Mouse (Mus musculus): ENCODE measurements at regions not wholly inside any gene's neighbourhood (a gene's known extent, or its start where the extent isn't known, plus 50 kb on each side); places are given as distances from the start of the nearest gene placed in this dataset.

DNA sequence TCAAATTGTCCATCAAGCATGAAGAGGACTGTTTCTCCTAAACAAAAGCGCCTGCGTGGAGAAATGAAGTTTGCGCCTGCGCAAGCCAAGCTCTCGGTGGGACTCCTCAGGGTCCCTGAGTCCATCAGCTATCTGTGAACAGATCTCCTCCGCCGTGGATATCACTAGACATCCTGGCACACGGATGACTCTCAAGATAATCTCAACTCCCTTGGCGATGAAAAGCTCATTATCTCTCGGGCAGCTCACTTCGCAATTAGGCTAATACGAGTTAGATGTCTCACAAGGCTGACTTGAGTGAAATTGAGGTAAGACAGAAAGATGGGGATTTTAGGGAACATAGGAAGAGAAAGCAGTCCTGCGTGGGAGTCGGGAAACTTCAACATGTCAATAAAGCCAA is 202.1 kb upstream of the Jmjd1c start:
- no peak for DNase-seq

DNA sequence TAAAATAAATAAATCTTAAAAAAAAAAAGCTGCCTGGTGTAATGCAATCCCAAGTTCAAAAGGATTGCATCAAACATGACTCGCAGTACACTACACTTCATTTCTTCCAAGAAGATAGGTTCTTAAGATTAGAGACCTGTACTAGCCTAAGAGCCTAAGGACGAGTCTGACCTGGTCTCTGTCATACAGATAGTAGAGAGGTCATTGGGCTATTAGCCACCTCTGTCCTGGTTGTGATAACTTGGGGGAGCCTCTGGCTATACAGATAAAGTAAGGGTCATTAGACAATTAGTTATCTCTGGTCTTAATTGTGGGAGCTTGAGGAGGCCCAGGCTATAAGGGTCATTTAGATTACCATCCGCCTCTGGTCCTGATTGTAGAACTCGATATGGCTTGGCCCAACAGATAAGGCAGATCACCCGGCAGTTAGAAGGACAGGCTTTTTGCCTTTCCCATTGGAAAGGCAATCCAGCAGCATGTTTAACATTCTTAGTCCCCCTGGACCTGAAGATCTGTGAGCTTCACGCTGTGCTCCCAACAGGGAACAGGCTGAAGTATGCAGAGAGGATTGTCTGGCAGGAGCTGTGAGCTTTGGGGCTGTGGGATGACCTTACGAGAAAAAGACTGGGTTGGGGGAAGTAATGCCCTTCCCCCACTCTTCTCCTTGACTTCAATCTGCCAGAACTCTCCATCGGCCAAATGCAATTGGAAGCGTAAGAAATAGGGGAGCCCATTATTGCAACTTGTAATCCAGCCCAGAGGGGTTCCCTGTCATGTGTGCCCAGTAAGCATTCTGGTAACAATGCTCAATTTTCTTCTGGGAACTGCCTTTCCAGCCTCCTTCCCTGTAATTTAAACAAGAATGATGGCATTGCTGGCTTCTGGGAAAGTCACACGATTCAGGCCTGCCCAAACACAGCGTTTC is 199.0 kb upstream of the Jmjd1c start:
- Histone ChIP-seq H3K4me2 (ENCODE audit: low read length) (no peak overlapping the region), H3K4me3 (replicated peaks; ENCODE audit: low read depth, low read length) (no peak overlapping the region), H3K27ac (replicated peaks; ENCODE audit: low read depth, low read length) (no peak overlapping the region), H3K4me1 (ENCODE audit: control insufficient read depth, insufficient read depth, low read length) (peaks cover 20% of the 10 kb centered on the region), H3K9ac (replicated peaks; ENCODE audit: low read length) (no peak overlapping the region), H3K27me3 (ENCODE audit: control insufficient read depth, insufficient read depth, low read length) (no peaks in the 10 kb centered on the region), H3K36me3 (ENCODE audit: control insufficient read depth, insufficient read depth, low read length) (no peaks in the 10 kb centered on the region), H3K9me3 (ENCODE audit: control insufficient read depth, low read length) (no peaks in the 10 kb centered on the region)
- 24% methylated on average over 11 of the region's 11 CpGs for WGBS
- ATAC-seq (ENCODE audit: low FRiP score, low TSS enrichment) (no peak), DNase-seq (peak; percentile 37)

More for the DNA sequence above, 202.1 kb upstream of the Jmjd1c start:
- H3K27ac ChIP-seq (replicated peaks; ENCODE audit: low read depth, low read length) = no peak overlapping the region
- H3K36me3 ChIP-seq (ENCODE audit: control insufficient read depth, insufficient read depth, low read length) = no peaks in the 10 kb centered on the region
- WGBS = 75% methylated on average over 14 of the region's 14 CpGs
- ATAC-seq (ENCODE audit: low FRiP score, low TSS enrichment) = no peak
- peaks cover 12% of the 10 kb centered on the region for H3K4me1 ChIP-seq (ENCODE audit: control insufficient read depth, insufficient read depth, low read length)
- H3K4me3 ChIP-seq (replicated peaks; ENCODE audit: low read depth, low read length) = no peak overlapping the region
- no peaks in the 10 kb centered on the region for H3K9me3 ChIP-seq (ENCODE audit: control insufficient read depth, low read length)
- H3K4me2 ChIP-seq (ENCODE audit: low read length) = no peak overlapping the region
- no peak overlapping the region for H3K9ac ChIP-seq (replicated peaks; ENCODE audit: low read length)
- no peaks in the 10 kb centered on the region for H3K27me3 ChIP-seq (ENCODE audit: control insufficient read depth, insufficient read depth, low read length)

- 90% methylated on average over 5 of the region's 5 CpGs for WGBS
- DNase-seq (no peak), ATAC-seq (ENCODE audit: low FRiP score, low TSS enrichment) (no peak)
- no peaks in the 10 kb centered on the region for H3K27me3 ChIP-seq (ENCODE audit: control insufficient read depth, insufficient read depth, low read length)
- H3K4me3 ChIP-seq (replicated peaks; ENCODE audit: low read depth, low read length) = no peak overlapping the region
- no peak overlapping the region for H3K4me2 ChIP-seq (ENCODE audit: low read length)
- H3K9ac ChIP-seq (replicated peaks; ENCODE audit: low read length) = no peak overlapping the region
- no peak overlapping the region for H3K27ac ChIP-seq (replicated peaks; ENCODE audit: low read depth, low read length)
- peaks cover 20% of the 10 kb centered on the region for H3K4me1 ChIP-seq (ENCODE audit: control insufficient read depth, insufficient read depth, low read length)
- no peaks in the 10 kb centered on the region for H3K36me3 ChIP-seq (ENCODE audit: control insufficient read depth, insufficient read depth, low read length)
- no peaks in the 10 kb centered on the region for H3K9me3 ChIP-seq (ENCODE audit: control insufficient read depth, low read length)
Measured at GRCm38 (mm10) chr10:66899724-66900123, 196.2 kb upstream of the Jmjd1c start.

DNA sequence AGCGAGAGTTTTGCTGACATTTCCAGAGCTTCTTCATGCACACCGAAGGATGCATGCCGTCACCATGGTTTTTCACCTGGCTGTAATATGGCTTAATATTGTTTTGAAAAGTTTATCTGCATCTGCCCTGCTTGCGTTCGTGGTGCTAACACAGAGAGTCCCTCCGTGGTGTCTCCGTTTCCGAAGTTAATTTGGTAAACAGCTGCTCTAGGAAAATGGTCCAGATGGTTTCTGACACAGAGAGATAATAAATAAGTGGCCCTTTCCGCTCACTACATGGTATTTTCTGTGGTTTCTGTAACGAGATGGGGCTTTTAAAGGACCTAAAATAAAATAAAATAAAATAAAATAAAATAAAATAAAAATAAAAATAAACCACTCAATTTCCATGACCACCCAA is 195.1 kb upstream of the Jmjd1c start:
- ATAC-seq (ENCODE audit: low FRiP score, low TSS enrichment) = no peak
- H3K36me3 ChIP-seq (ENCODE audit: control insufficient read depth, insufficient read depth, low read length) = no peaks in the 10 kb centered on the region
- peaks cover 20% of the 10 kb centered on the region for H3K4me1 ChIP-seq (ENCODE audit: control insufficient read depth, insufficient read depth, low read length)
- no peak overlapping the region for H3K9ac ChIP-seq (replicated peaks; ENCODE audit: low read length)
- no peaks in the 10 kb centered on the region for H3K9me3 ChIP-seq (ENCODE audit: control insufficient read depth, low read length)
- no peak overlapping the region for H3K4me3 ChIP-seq (replicated peaks; ENCODE audit: low read depth, low read length)
- no peaks in the 10 kb centered on the region for H3K27me3 ChIP-seq (ENCODE audit: control insufficient read depth, insufficient read depth, low read length)
- no peak for DNase-seq
- no peak overlapping the region for H3K27ac ChIP-seq (replicated peaks; ENCODE audit: low read depth, low read length)
- 70% methylated on average over 10 of the region's 10 CpGs for WGBS
- no peak overlapping the region for H3K4me2 ChIP-seq (ENCODE audit: low read length)

GRCm38 (mm10) chr10:66901873-66902272 is 194.1 kb upstream of the Jmjd1c start:
- no peaks in the 10 kb centered on the region for H3K27me3 ChIP-seq (ENCODE audit: control insufficient read depth, insufficient read depth, low read length)
- no peak overlapping the region for H3K27ac ChIP-seq (replicated peaks; ENCODE audit: low read depth, low read length)
- under 1% methylated on average over 9 of the region's 9 CpGs for WGBS
- H3K4me1 ChIP-seq (ENCODE audit: control insufficient read depth, insufficient read depth, low read length) = peaks cover 19% of the 10 kb centered on the region
- no peaks in the 10 kb centered on the region for H3K36me3 ChIP-seq (ENCODE audit: control insufficient read depth, insufficient read depth, low read length)
- peak overlapping the region; percentile 48 for H3K4me2 ChIP-seq (ENCODE audit: low read length)
- H3K4me3 ChIP-seq (replicated peaks; ENCODE audit: low read depth, low read length) = no peak overlapping the region; the same call in 1 of the 2 replicates
- H3K9me3 ChIP-seq (ENCODE audit: control insufficient read depth, low read length) = no peaks in the 10 kb centered on the region
- ATAC-seq (ENCODE audit: low FRiP score, low TSS enrichment) (no peak), DNase-seq (no peak)
- no peak overlapping the region; the same call in 1 of the 2 replicates for H3K9ac ChIP-seq (replicated peaks; ENCODE audit: low read length)

DNA sequence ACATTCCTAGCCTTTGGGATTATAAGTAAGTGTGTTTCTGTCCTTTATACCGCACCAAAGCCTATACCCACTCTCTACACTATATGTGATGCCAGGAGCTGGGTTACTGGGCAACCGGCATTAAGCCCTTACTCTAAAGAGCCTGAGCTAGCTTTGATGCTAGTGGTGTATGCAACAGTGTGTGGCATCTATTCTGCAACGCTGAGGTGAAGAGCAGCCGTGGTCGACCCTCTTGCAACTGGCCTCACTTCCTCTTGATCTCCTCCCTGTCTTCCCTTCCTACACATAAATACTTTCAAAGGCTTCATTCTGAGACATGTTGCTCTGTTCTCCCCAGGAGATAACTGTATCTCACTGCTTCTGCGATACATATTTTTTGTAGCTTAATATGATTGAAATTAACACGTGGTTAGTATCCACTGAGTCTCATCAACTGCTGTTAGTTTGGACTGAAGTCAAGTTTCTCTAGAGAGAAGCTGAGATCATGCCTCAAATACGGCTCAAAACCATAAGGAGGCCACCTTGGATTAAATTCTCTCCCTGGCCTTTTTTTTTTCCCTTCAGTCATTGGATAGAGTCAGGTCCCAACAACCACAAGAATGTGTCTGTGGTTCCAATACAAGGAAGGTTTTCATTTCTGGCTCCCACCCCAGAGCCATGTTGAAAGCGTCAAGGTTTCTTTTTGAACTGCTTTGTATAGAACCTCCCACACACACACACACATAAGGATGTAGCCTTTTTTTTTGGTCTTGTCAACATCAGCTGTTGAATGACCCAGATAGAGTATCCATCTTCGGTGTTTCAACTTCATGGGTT is 191.2 kb upstream of the Jmjd1c start:
- H3K4me2 ChIP-seq (ENCODE audit: low read length) = no peak overlapping the region
- H3K4me1 ChIP-seq (ENCODE audit: control insufficient read depth, insufficient read depth, low read length) = peaks cover 11% of the 10 kb centered on the region
- H3K9me3 ChIP-seq (ENCODE audit: control insufficient read depth, low read length) = no peaks in the 10 kb centered on the region
- H3K4me3 ChIP-seq (replicated peaks; ENCODE audit: low read depth, low read length) = no peak overlapping the region
- H3K27me3 ChIP-seq (ENCODE audit: control insufficient read depth, insufficient read depth, low read length) = no peaks in the 10 kb centered on the region
- no peak for ATAC-seq (ENCODE audit: low FRiP score, low TSS enrichment)
- WGBS = 72% methylated on average over 10 of the region's 10 CpGs
- H3K27ac ChIP-seq (replicated peaks; ENCODE audit: low read depth, low read length) = no peak overlapping the region
- no peaks in the 10 kb centered on the region for H3K36me3 ChIP-seq (ENCODE audit: control insufficient read depth, insufficient read depth, low read length)
- DNase-seq = no peak
- no peak overlapping the region for H3K9ac ChIP-seq (replicated peaks; ENCODE audit: low read length)

- H3K36me3 ChIP-seq (ENCODE audit: control insufficient read depth, insufficient read depth, low read length) = no peaks in the 10 kb centered on the region
- H3K27ac ChIP-seq (replicated peaks; ENCODE audit: low read depth, low read length) = no peak overlapping the region
- no peak overlapping the region for H3K4me3 ChIP-seq (replicated peaks; ENCODE audit: low read depth, low read length)
- no peaks in the 10 kb centered on the region for H3K9me3 ChIP-seq (ENCODE audit: control insufficient read depth, low read length)
- 38% methylated on average over 4 of the region's 4 CpGs for WGBS
- no peak overlapping the region for H3K4me2 ChIP-seq (ENCODE audit: low read length)
- peaks cover 8% of the 10 kb centered on the region for H3K4me1 ChIP-seq (ENCODE audit: control insufficient read depth, insufficient read depth, low read length)
- H3K27me3 ChIP-seq (ENCODE audit: control insufficient read depth, insufficient read depth, low read length) = no peaks in the 10 kb centered on the region
- ATAC-seq (ENCODE audit: low FRiP score, low TSS enrichment) (no peak), DNase-seq (no peak)
- no peak overlapping the region for H3K9ac ChIP-seq (replicated peaks; ENCODE audit: low read length)
Measured at GRCm38 (mm10) chr10:66907842-66908241, 188.1 kb upstream of the Jmjd1c start.

DNA sequence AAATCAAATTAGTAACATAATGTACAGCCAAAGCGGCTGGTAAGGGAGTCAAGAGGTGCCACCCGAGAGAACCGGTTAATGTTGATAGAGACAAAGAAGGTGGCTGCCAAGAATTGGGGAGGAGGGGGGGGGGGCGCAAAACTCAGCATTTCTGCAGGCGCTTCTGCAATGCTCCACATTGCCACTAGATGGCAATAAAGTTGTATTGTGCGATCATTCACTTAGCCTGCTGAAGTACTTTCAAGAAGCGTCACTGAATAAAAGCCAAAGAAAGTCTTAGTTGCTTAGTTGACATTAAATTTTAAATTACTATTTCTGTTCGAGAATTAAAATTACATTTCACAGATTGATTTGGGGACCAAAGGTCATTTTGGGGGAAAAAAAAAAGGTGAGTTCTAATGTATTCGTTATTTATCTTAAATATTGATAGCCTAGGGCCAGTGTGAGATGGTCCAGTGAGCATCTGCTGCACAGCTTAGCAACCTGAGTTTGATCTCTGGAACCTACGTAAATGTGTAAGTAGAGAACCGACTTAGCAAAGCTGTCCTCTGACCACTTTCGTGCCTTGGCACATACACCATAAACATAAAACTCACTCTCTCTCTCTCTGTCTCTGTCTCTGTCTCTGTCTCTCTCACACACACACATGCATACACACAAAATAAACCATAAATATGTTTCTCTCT is 186.6 kb upstream of the Jmjd1c start:
- ATAC-seq (ENCODE audit: low FRiP score, low TSS enrichment) = no peak
- H3K4me2 ChIP-seq (ENCODE audit: low read length) = no peak overlapping the region
- H3K4me1 ChIP-seq (ENCODE audit: control insufficient read depth, insufficient read depth, low read length) = peaks cover 20% of the 10 kb centered on the region
- H3K9me3 ChIP-seq (ENCODE audit: control insufficient read depth, low read length) = no peaks in the 10 kb centered on the region
- H3K27me3 ChIP-seq (ENCODE audit: control insufficient read depth, insufficient read depth, low read length) = no peaks in the 10 kb centered on the region
- no peak overlapping the region for H3K4me3 ChIP-seq (replicated peaks; ENCODE audit: low read depth, low read length)
- WGBS = 13% methylated on average over 12 of the region's 12 CpGs
- no peak overlapping the region for H3K9ac ChIP-seq (replicated peaks; ENCODE audit: low read length)
- H3K36me3 ChIP-seq (ENCODE audit: control insufficient read depth, insufficient read depth, low read length) = no peaks in the 10 kb centered on the region
- no peak overlapping the region for H3K27ac ChIP-seq (replicated peaks; ENCODE audit: low read depth, low read length)
- peak; percentile 92 for DNase-seq
